Mouse (Mus musculus): ENCODE data around the gene Naglu.

DNA sequence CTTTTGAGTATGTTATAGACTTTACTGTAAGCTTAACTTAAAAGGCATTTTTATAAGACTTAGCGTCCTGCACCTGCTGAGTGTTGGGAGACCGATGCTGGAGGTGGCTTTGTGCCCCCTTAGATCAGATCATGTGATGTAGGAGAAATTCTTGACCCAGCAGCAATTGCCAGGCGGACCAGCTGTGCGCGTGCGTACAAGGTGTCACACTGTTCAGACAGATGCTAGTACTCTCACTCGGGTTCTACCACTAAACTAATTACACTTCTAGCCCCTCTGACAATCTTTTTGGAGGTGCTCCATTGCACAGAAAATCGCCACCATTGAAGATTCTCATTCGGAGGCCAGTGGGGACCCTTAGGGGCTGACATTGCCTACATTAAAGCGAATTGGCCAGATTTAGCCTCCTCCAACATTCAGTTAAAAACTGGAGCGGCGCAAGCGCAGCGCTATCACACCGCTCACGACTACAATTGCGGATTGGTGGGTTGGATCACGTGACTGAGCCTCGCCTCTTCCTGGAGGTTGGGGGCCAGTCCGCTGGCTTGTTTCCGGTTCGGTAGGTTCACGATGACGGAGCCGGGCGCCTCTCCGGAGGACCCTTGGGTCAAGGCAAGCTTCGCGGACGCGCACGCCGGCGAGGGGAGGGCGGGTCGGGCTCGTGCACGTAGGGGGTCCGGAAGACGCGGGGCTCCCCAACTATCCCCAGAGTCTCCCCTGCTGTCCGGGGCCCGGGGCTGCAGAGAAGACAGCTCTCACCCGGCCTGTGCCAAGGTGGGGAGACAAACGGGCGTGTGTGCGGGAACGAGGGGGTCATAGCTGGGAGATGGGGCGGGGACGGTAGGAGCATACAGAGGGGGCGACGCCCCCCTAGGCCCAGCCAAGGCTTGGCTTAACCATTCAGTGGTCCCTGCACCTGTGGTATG, 17.2 kb downstream of the Naglu start, which contains the start of gene Mlx:
- TF ChIP-seq GATA1 (IDR thresholded peaks at IDR 0.05; ENCODE audit: borderline replicate concordance, low read length) (no peak), FLI1 (IDR thresholded peaks at IDR 0.05; ENCODE audit: low read length) (no peak)
